Mouse (Mus musculus): ENCODE data around the gene Stx11. TPM values are rescaled to one million over a fixed set of nuclear protein-coding genes. Genes with fewer than 3 reads are reported as not detected.
A peak's percentile ranks its signal among the peaks of the same experiment; 100 is the strongest.

Gene Stx11
- total and polyA plus RNA-seq, 3 experiments = 1.9 to 2.9 TPM; not detected in 1

- Histone ChIP-seq H3K27me3 (ENCODE audit: control insufficient read depth in 1 of 2, insufficient read depth in 2 of 2, low read length in 2 of 2) (no peaks in the 10 kb centered on the region), H3K4me1 (ENCODE audit: control insufficient read depth in 1 of 2, insufficient read depth in 2 of 2, low read length in 2 of 2) (no peaks in the 10 kb centered on the region), H3K79me2 (ENCODE audit: control insufficient read depth, insufficient read depth, low read length, poor library complexity) (no peaks in the 10 kb centered on the region), H3K9me3 (replicated peaks; ENCODE audit: insufficient read depth, low read length) (no peaks in the 10 kb centered on the region), H3K4me3 (ENCODE audit: control insufficient read depth in 1 of 2, insufficient read depth in 1 of 2, low read depth in 2 of 2, low read length in 2 of 2) (no peak overlapping the region), H3K27ac (ENCODE audit: control insufficient read depth, low read depth, low read length) (no peak overlapping the region), H3K36me3 (ENCODE audit: control insufficient read depth in 1 of 2, insufficient read depth in 2 of 2, low read length in 2 of 2) (no peaks in the 10 kb centered on the region), H3K9ac (ENCODE audit: control insufficient read depth, low read depth, low read length, poor library complexity, severe bottlenecking) (no peak overlapping the region)
- TF ChIP-seq KAT2A (conservative IDR thresholded peaks at IDR 0.05; ENCODE audit: low read depth, low read length) = no peak
- DNase-seq (ENCODE audit: low read depth, low spot score) = no peak
Observed at GRCm38 (mm10) chr10:12977787-12978212, 13.7 kb upstream of the Stx11 start.

- no peaks in the 10 kb centered on the region for H3K4me1 ChIP-seq (ENCODE audit: control insufficient read depth in 1 of 2, insufficient read depth in 2 of 2, low read length in 2 of 2)
Observed at GRCm38 (mm10) chr10:12976552-12976951, 12.5 kb upstream of the Stx11 start.

GRCm38 (mm10) chr10:12975957-12976356, 11.9 kb upstream of the Stx11 start:
- Histone ChIP-seq H3K9me3 (replicated peaks; ENCODE audit: insufficient read depth, low read length) (no peaks in the 10 kb centered on the region), H3K27ac (ENCODE audit: control insufficient read depth, low read depth, low read length) (no peak overlapping the region), H3K27me3 (ENCODE audit: control insufficient read depth in 1 of 2, insufficient read depth in 2 of 2, low read length in 2 of 2) (no peaks in the 10 kb centered on the region), H3K9ac (ENCODE audit: control insufficient read depth, low read depth, low read length, poor library complexity, severe bottlenecking) (no peak overlapping the region), H3K79me2 (ENCODE audit: control insufficient read depth, insufficient read depth, low read length, poor library complexity) (no peaks in the 10 kb centered on the region), H3K4me3 (ENCODE audit: control insufficient read depth in 1 of 2, insufficient read depth in 1 of 2, low read depth in 2 of 2, low read length in 2 of 2) (no peak overlapping the region), H3K4me1 (ENCODE audit: control insufficient read depth in 1 of 2, insufficient read depth in 2 of 2, low read length in 2 of 2) (no peaks in the 10 kb centered on the region), H3K36me3 (ENCODE audit: control insufficient read depth in 1 of 2, insufficient read depth in 2 of 2, low read length in 2 of 2) (no peaks in the 10 kb centered on the region)
- TF ChIP-seq UBTF (IDR thresholded peaks at IDR 0.05; ENCODE audit: borderline replicate concordance, insufficient read depth, low read depth, low read length) = no peak
- TF ChIP-seq POLR2AphosphoS2 (IDR thresholded peaks at IDR 0.05; ENCODE audit: low read length) = no peak
- no peak for TF ChIP-seq MYB (IDR thresholded peaks at IDR 0.05; ENCODE audit: low read depth, low read length)
- no peak for TF ChIP-seq CHD2 (IDR thresholded peaks at IDR 0.05; ENCODE audit: low read length)
- TF ChIP-seq MAFK (IDR thresholded peaks at IDR 0.05; ENCODE audit: borderline replicate concordance, low read depth, low read length) = no peak
- no peak for TF ChIP-seq JUND (IDR thresholded peaks at IDR 0.05; ENCODE audit: low read depth, low read length)
- DNase-seq (ENCODE audit: low read depth, low spot score) = no peak

More at GRCm38 (mm10) chr10:12976552-12976951, 12.5 kb upstream of the Stx11 start:
- H3K27ac ChIP-seq (ENCODE audit: control insufficient read depth, low read depth, low read length) = no peak overlapping the region
- no peaks in the 10 kb centered on the region for H3K27me3 ChIP-seq (ENCODE audit: control insufficient read depth in 1 of 2, insufficient read depth in 2 of 2, low read length in 2 of 2)
- no peaks in the 10 kb centered on the region for H3K9me3 ChIP-seq (replicated peaks; ENCODE audit: insufficient read depth, low read length)
- no peak for TF ChIP-seq ZKSCAN1 (IDR thresholded peaks at IDR 0.05; ENCODE audit: low read depth, low read length)
- no peak for TF ChIP-seq HCFC1 (IDR thresholded peaks at IDR 0.05; ENCODE audit: low read depth, low read length)
- TF ChIP-seq GATA1 (IDR thresholded peaks at IDR 0.05; ENCODE audit: low read depth, low read length) = 0 out of 2 replicates have a peak, but pooled peaks have one; percentile 12
- TF ChIP-seq KAT2A (conservative IDR thresholded peaks at IDR 0.05; ENCODE audit: low read depth, low read length) = no peak
- TF ChIP-seq CHD1 (IDR thresholded peaks at IDR 0.05; ENCODE audit: low read depth, low read length) = no peak
- no peak for TF ChIP-seq GABPA (IDR thresholded peaks at IDR 0.05; ENCODE audit: low read depth, low read length)
- no peak for TF ChIP-seq BHLHE40 (IDR thresholded peaks at IDR 0.05; ENCODE audit: borderline replicate concordance, low read depth, low read length)
- no peaks in the 10 kb centered on the region for H3K79me2 ChIP-seq (ENCODE audit: control insufficient read depth, insufficient read depth, low read length, poor library complexity)
- no peaks in the 10 kb centered on the region for H3K36me3 ChIP-seq (ENCODE audit: control insufficient read depth in 1 of 2, insufficient read depth in 2 of 2, low read length in 2 of 2)
- no peak overlapping the region for H3K4me3 ChIP-seq (ENCODE audit: control insufficient read depth in 1 of 2, insufficient read depth in 1 of 2, low read depth in 2 of 2, low read length in 2 of 2)
- DNase-seq (ENCODE audit: low read depth, low spot score) = no peak
- no peak overlapping the region for H3K9ac ChIP-seq (ENCODE audit: control insufficient read depth, low read depth, low read length, poor library complexity, severe bottlenecking)

Measured in MEL (cell line).